Mouse (Mus musculus): Measurements from ENCODE around the gene Zfp989.
"Not testable (repeated sequence)": the region's sequence is repeated elsewhere in the genome, so short reads cannot be mapped to it uniquely, and the experiment has no call there.

GRCm38 (mm10) chr4:146976581-146976980, 4.8 kb downstream of the Zfp989 start:
- TF ChIP-seq EP300 (IDR thresholded peaks at IDR 0.05; ENCODE audit: insufficient read depth, low read depth, low read length); CTCF (IDR thresholded peaks at IDR 0.05; ENCODE audit: low read depth, low read length): not testable (repeated sequence)
